19 mouse cellular contexts compared by ENCODE assay signal in the genomic region with DNA sequence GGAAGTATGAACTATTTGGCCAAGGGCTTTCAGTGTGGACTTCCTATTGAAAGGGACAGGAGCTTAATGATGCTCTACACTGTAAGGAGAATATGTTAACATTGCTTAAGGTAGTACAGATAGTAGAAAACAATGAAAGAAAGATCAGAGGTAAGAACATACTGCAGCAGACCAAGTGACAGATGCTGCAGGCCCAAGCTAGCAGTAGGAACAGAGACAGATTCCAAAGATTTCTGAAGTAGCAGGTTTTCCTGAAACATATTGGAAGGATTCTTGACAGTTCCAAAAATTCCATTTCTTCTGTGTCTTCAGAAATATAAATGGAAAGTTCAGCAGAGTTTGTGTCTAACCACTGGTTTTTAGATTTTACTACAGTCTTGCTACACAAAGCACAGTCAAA.
"Had no signal": no experiment of that assay in that cellular context is flagged by ENCODE, and none has a peak within 500 bp of the region (broad histone marks: within the 10 kb centered on the region; RNA-seq: fewer than 3 reads in every experiment).

No protein-coding gene starts in this region.

- ATAC-seq: forebrain, embryonic 13.5 days; forebrain, embryonic 14.5 days; forebrain, embryonic 15.5 days; forebrain, embryonic 16.5 days; forebrain, postnatal 0 days had no signal

- DNase-seq: cerebellum, adult 9-10 months; cerebellum, adult 9-11 months; cerebellum, postnatal 10 days; cerebellum, postnatal 14 days; cerebellum, postnatal 25 days; cerebellum, postnatal 36 days; embryo, embryonic 11 days; forebrain, postnatal 0 days; gastrocnemius, adult 2 months; gastrocnemius, postnatal 10 days; gastrocnemius, postnatal 14 days; gastrocnemius, postnatal 25 days; gastrocnemius, postnatal 36 days; heart, adult 18-20 months; heart, adult 2 months had no signal
